Mouse (Mus musculus) neural tube, embryonic 11.5 days (tissue): Measurements from ENCODE around the gene Dclk2. TPM values are rescaled to one million over a fixed set of nuclear protein-coding genes. Genes with fewer than 3 reads are reported as not detected.

Experiments used
- ATAC-seq: fragments of 200-750 bp; cut with Nextera tagmentation; 2 replicates; pipeline ENCODE4 v1.8.0; 2017; ENCODE audit warnings: moderate number of reproducible peaks, mild to moderate bottlenecking, moderate TSS enrichment, moderate library complexity; ENCODE audit not compliant: insufficient read depth, low FRiP score, low TSS enrichment
- DNase-seq: peaks from one replicate; pipeline ENCODE4 v3.0.0-alpha.2; 2015; ENCODE audit warnings: low spot score
- H3K27ac ChIP-seq: fragments of 300-500 bp; sonication (generic); 2 replicates; pipeline ENCODE4 v1.5.1; 2014; ENCODE audit warnings: low read depth, mild to moderate bottlenecking, low read length
- H3K27me3 ChIP-seq: fragments of 300-500 bp; sonication (generic); 2 replicates; pipeline ENCODE4 v1.6.1; 2014; ENCODE audit warnings: mild to moderate bottlenecking, low read length, mixed read lengths; ENCODE audit not compliant: control insufficient read depth, insufficient read depth
- H3K36me3 ChIP-seq: fragments of 300-500 bp; sonication (generic); 2 replicates; pipeline ENCODE4 v1.6.1; 2014; ENCODE audit warnings: mild to moderate bottlenecking, low read length, moderate library complexity, mixed read lengths; ENCODE audit not compliant: control insufficient read depth, insufficient read depth
- H3K4me1 ChIP-seq: fragments of 300-500 bp; sonication (generic); 2 replicates; pipeline ENCODE4 v1.6.1; 2014; ENCODE audit warnings: low read length, mixed read lengths; ENCODE audit not compliant: control insufficient read depth, insufficient read depth
- H3K4me2 ChIP-seq: fragments of 300-500 bp; sonication (generic); 2 replicates; pipeline ENCODE4 v1.6.1; 2014; ENCODE audit warnings: low read depth, mild to moderate bottlenecking, moderate library complexity
- H3K4me3 ChIP-seq: fragments of 300-500 bp; sonication (generic); 2 replicates; pipeline ENCODE4 v1.5.1; 2014; ENCODE audit warnings: low read depth, low read length
- H3K9ac ChIP-seq: fragments of 300-500 bp; sonication (generic); 2 replicates; pipeline ENCODE4 v1.6.1; 2014; ENCODE audit warnings: mild to moderate bottlenecking, low read length
- H3K9me3 ChIP-seq: fragments of 300-500 bp; sonication (generic); 2 replicates; pipeline ENCODE4 v1.6.1; 2016; ENCODE audit warnings: low read length; ENCODE audit not compliant: control insufficient read depth
- WGBS: fragments of 180-500 bp; shearing (Covaris S2); extraction: QIAGEN DNeasy Blood & Tissue Kit; methylation state at CpG from one replicate; pipeline ENCODE4 v1.1.7; 2014; 5-methylcytosine and 5-hydroxymethylcytosine counted together
- polyA plus RNA-seq: library from polyadenylated mRNA; unstranded; fragments of >200 nt; fragmentation: Nextera tagmentation; extraction: Ambion mirVana; gene quantifications from 2 replicates; pipeline ENCODE4 v1.2.1, GENCODE M21; 2014

Dclk2 gene
- polyA plus RNA-seq, 1 experiment from 2014 or later = 28.9 TPM

GRCm38 (mm10) chr3:86827506-86827905 lies 93.1 kb downstream of the Dclk2 start:
- DNase-seq (no peak), ATAC-seq (no peak)
- 92% methylated on average over 3 of the region's 3 CpGs for WGBS
- Histone ChIP-seq H3K27ac (no peak overlapping the region), H3K4me2 (no peak overlapping the region), H3K9me3 (no peaks in the 10 kb centered on the region), H3K4me1 (no peaks in the 10 kb centered on the region), H3K4me3 (no peak overlapping the region), H3K27me3 (no peaks in the 10 kb centered on the region), H3K36me3 (no peaks in the 10 kb centered on the region), H3K9ac (no peak overlapping the region)

DNA sequence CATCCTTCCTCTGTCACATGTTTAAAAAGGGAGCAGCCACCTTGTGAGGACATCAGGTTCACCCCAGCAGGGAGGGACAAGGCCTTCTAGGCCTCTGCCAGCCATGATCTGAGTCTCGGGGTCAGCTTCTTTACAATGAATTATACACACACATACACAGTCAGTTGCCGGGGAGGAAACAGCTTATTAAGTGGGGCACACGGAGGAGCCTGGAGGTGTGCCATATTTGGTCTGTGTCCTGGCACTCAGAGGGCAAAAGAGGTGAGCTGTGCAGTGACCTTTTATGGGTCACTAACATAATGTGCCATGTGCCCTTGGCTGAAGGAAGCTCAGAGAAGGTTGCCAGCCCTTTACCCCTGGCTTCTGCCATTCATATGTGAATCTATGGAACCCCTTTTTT lies 99.3 kb downstream of the Dclk2 start:
- H3K9ac ChIP-seq = no peak overlapping the region
- H3K4me2 ChIP-seq = no peak overlapping the region
- H3K9me3 ChIP-seq = no peaks in the 10 kb centered on the region
- DNase-seq (no peak), ATAC-seq (no peak)
- H3K4me1 ChIP-seq = peaks cover 9% of the 10 kb centered on the region; the same call in 1 of the 2 replicates
- H3K27me3 ChIP-seq = no peaks in the 10 kb centered on the region
- H3K27ac ChIP-seq = no peak overlapping the region
- no peaks in the 10 kb centered on the region for H3K36me3 ChIP-seq
- H3K4me3 ChIP-seq = no peak overlapping the region
- WGBS = 54% methylated on average over 3 of the region's 3 CpGs

GRCm38 (mm10) chr3:86820344-86820743 lies 100.3 kb downstream of the Dclk2 start:
- Histone ChIP-seq H3K4me3 (no peak overlapping the region), H3K27me3 (no peaks in the 10 kb centered on the region), H3K9me3 (no peaks in the 10 kb centered on the region), H3K36me3 (no peaks in the 10 kb centered on the region), H3K9ac (no peak overlapping the region), H3K4me2 (no peak overlapping the region), H3K27ac (no peak overlapping the region), H3K4me1 (peaks cover 9% of the 10 kb centered on the region; the same call in 1 of the 2 replicates)
- 43% methylated on average over 10 of the region's 10 CpGs for WGBS
- ATAC-seq = no peak
- no peak for DNase-seq

DNA sequence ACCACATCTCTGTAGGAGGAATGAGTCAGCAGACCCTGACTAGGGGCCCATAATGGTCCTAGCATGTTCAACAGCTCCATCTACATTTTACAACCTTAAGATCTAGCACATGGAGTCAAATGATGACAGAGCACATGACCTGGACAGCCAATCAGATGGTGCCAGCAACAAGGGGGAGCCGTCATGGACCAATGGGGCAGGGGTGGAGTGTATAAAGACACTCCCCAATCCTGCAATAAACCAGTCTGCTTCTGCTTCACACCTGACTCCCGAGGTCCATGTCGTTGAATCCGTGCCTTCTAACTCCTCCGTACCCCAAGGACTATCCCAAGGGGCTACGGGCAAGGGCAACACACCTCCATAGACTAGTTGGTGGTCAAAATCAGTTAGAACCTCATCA lies 101.3 kb downstream of the Dclk2 start:
- ATAC-seq (no peak), DNase-seq (no peak)
- no peaks in the 10 kb centered on the region for H3K36me3 ChIP-seq
- H3K4me3 ChIP-seq = no peak overlapping the region
- no peak overlapping the region for H3K4me2 ChIP-seq
- no peaks in the 10 kb centered on the region for H3K9me3 ChIP-seq
- peaks cover 9% of the 10 kb centered on the region; the same call in 1 of the 2 replicates for H3K4me1 ChIP-seq
- H3K27ac ChIP-seq = no peak overlapping the region
- no peaks in the 10 kb centered on the region for H3K27me3 ChIP-seq
- 91% methylated on average over 6 of the region's 6 CpGs for WGBS
- no peak overlapping the region for H3K9ac ChIP-seq

DNA sequence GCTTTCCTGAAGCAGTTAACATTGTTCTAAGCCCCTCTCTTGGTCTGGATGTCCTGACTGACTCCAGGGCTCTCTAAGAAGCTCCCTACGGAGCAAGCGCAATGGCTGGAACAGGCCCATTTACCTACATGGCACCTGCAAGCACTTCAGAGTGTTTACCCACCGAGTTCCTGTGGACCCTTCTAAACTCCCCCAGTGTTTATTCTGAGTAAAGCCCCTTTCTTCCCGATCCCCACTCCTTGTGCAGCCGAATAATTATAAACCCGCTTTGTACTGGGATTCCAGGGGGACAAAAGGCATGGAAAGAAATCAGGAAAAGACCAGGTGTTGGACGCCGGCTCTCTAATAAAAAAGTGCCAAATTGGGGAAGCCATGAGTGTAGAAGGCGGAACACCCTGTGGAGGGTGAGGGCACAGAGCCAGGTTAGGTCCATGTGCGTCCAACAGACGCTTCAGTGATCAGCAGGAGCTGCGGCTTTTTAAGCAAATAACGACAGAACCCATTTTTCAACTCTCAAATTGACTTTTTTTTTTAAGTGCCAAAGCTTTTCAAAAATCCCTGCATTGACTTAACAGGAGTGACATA lies 102.6 kb downstream of the Dclk2 start:
- Histone ChIP-seq H3K36me3 (no peaks in the 10 kb centered on the region), H3K4me1 (peaks cover 9% of the 10 kb centered on the region; the same call in 1 of the 2 replicates), H3K4me3 (no peak overlapping the region), H3K9me3 (no peaks in the 10 kb centered on the region), H3K27ac (no peak overlapping the region), H3K4me2 (no peak overlapping the region), H3K27me3 (no peaks in the 10 kb centered on the region), H3K9ac (no peak overlapping the region)
- DNase-seq = no peak
- ATAC-seq = no peak
- WGBS = 78% methylated on average over 13 of the region's 13 CpGs

- Histone ChIP-seq H3K36me3 (no peaks in the 10 kb centered on the region), H3K27ac (no peak overlapping the region), H3K4me2 (no peak overlapping the region), H3K4me3 (no peak overlapping the region), H3K27me3 (no peaks in the 10 kb centered on the region), H3K4me1 (no peaks in the 10 kb centered on the region), H3K9me3 (no peaks in the 10 kb centered on the region), H3K9ac (no peak overlapping the region)
- peak; percentile 81 for DNase-seq
- WGBS = 21% methylated on average over 3 of the region's 3 CpGs
- peak; percentile 63; the same call in 1 of the 2 replicates for ATAC-seq
Observed at GRCm38 (mm10) chr3:86812689-86813088, 108.0 kb downstream of the Dclk2 start.

DNA sequence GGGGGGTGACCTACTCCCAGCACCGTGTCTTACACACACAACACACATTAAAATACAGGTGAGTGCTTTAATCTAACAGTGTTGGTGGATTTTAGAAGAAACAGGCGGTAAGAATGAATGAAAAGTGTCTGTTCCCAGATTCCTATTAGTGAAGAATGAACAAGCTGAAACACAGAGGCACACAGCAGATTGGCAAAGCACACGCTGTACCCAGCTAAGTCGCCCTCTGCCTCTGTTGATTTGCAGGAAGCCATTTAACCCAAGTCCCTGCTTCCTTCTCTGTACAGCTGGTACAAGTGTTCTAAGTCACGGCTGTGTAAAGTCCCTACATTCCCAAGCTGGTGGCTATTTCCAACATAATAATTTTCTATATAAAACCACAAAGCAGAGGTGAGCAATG lies 109.7 kb downstream of the Dclk2 start:
- H3K9ac ChIP-seq = no peak overlapping the region
- H3K9me3 ChIP-seq = no peaks in the 10 kb centered on the region
- 87% methylated on average over 5 of the region's 5 CpGs for WGBS
- no peak for ATAC-seq
- H3K27me3 ChIP-seq = no peaks in the 10 kb centered on the region
- no peak overlapping the region for H3K27ac ChIP-seq
- H3K4me1 ChIP-seq = no peaks in the 10 kb centered on the region
- no peak overlapping the region for H3K4me2 ChIP-seq
- DNase-seq = no peak
- H3K4me3 ChIP-seq = no peak overlapping the region
- H3K36me3 ChIP-seq = no peaks in the 10 kb centered on the region

DNA sequence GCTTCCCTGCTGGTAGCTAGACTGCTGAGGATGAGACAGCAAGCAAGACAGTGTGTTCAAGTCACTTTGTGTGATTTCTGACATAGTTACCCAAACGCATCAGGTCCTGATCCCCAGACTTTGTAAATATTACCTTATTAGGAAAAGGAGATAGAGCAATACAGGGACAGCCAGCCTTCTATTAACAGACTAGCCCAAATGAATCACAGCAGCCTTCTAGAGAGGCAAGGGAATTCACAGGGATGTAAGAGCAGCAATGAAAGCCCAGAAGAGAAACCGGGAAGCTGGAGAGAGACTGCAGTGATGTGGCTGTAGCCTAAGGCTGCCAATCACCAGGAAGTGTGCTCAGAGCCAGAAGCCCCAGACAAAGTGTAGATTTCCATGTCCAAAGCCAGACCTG lies 111.0 kb downstream of the Dclk2 start:
- 84% methylated on average over 2 of the region's 2 CpGs for WGBS
- no peaks in the 10 kb centered on the region for H3K4me1 ChIP-seq
- no peak overlapping the region for H3K27ac ChIP-seq
- no peaks in the 10 kb centered on the region for H3K9me3 ChIP-seq
- no peak for DNase-seq
- no peak overlapping the region for H3K4me3 ChIP-seq
- no peaks in the 10 kb centered on the region for H3K36me3 ChIP-seq
- H3K27me3 ChIP-seq = no peaks in the 10 kb centered on the region
- H3K9ac ChIP-seq = no peak overlapping the region
- H3K4me2 ChIP-seq = no peak overlapping the region
- ATAC-seq = no peak

GRCm38 (mm10) chr3:86809199-86809598 lies 111.5 kb downstream of the Dclk2 start:
- H3K9me3 ChIP-seq = no peaks in the 10 kb centered on the region
- DNase-seq (no peak), ATAC-seq (no peak)
- H3K4me2 ChIP-seq = no peak overlapping the region
- H3K4me1 ChIP-seq = no peaks in the 10 kb centered on the region
- no peak overlapping the region for H3K9ac ChIP-seq
- H3K27ac ChIP-seq = no peak overlapping the region
- WGBS = 84% methylated on average over 9 of the region's 9 CpGs
- H3K27me3 ChIP-seq = no peaks in the 10 kb centered on the region
- H3K4me3 ChIP-seq = no peak overlapping the region
- no peaks in the 10 kb centered on the region for H3K36me3 ChIP-seq
